Mouse (Mus musculus): ENCODE measurements around the gene Dgkq. TPM values are rescaled to one million over a fixed set of nuclear protein-coding genes. Genes with fewer than 3 reads are reported as not detected.

The Dgkq gene
- polyA plus RNA-seq, 1 experiment = 45.0 TPM

GRCm38 (mm10) chr5:108711968-108712367 lies 42.5 kb upstream of the Dgkq start:
- DNase-seq = no peak
- H3K36me3 ChIP-seq (ENCODE audit: control insufficient read depth, insufficient read depth, low read length) = no peaks in the 10 kb centered on the region
- no peaks in the 10 kb centered on the region for H3K27me3 ChIP-seq (ENCODE audit: control insufficient read depth, insufficient read depth, low read length)
- H3K4me1 ChIP-seq (replicated peaks; ENCODE audit: control insufficient read depth, insufficient read depth, low read length) = no peaks in the 10 kb centered on the region
- no peak overlapping the region for H3K4me3 ChIP-seq (ENCODE audit: control insufficient read depth, insufficient read depth, low read length)
- H3K27ac ChIP-seq (ENCODE audit: control insufficient read depth, insufficient read depth, low read length) = no peak overlapping the region
- TF ChIP-seq CTCF (IDR thresholded peaks at IDR 0.05; ENCODE audit: borderline replicate concordance, control insufficient read depth, extremely low read depth, insufficient read depth, low read length, poor library complexity) (no peak), POLR2A (IDR thresholded peaks at IDR 0.05; ENCODE audit: control insufficient read depth, extremely low read depth, insufficient read depth, low read length, poor library complexity) (no peak)
- 87% methylated on average over 6 of the region's 6 CpGs for WGBS

- WGBS = 79% methylated on average over 6 of the region's 6 CpGs
- H3K27me3 ChIP-seq (ENCODE audit: control insufficient read depth, insufficient read depth, low read length) = no peaks in the 10 kb centered on the region
- H3K4me3 ChIP-seq (ENCODE audit: control insufficient read depth, insufficient read depth, low read length) = no peak overlapping the region
- H3K36me3 ChIP-seq (ENCODE audit: control insufficient read depth, insufficient read depth, low read length) = no peaks in the 10 kb centered on the region
- no peak for TF ChIP-seq POLR2A (IDR thresholded peaks at IDR 0.05; ENCODE audit: control insufficient read depth, extremely low read depth, insufficient read depth, low read length, poor library complexity)
- no peak for TF ChIP-seq CTCF (IDR thresholded peaks at IDR 0.05; ENCODE audit: borderline replicate concordance, control insufficient read depth, extremely low read depth, insufficient read depth, low read length, poor library complexity)
- no peak overlapping the region for H3K27ac ChIP-seq (ENCODE audit: control insufficient read depth, insufficient read depth, low read length)
- H3K4me1 ChIP-seq (replicated peaks; ENCODE audit: control insufficient read depth, insufficient read depth, low read length) = no peaks in the 10 kb centered on the region
- no peak for DNase-seq
Observed at GRCm38 (mm10) chr5:108708981-108709731, 39.7 kb upstream of the Dgkq start.

DNA sequence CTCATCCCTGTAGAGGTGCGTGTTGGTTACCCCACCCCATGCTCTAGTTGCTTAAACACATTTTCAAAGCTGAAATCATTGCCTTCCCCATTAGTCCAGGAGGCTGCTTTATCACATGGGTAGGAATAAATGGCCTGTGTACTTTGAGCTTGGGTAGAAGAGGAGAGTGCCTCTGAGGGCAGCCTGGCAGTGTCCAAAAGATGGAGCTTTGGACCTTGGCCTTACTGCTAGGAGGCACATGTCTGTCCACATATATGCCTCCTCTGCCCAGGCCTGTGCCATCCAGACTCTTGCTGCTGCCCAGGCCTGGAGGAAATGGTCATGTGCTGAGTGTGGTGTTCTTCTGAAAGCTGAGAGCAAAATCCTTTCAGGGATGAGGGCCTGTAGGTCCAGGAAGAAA lies 38.9 kb upstream of the Dgkq start:
- 100% methylated on average over 1 of the region's 1 CpGs for WGBS
- Histone ChIP-seq H3K4me3 (ENCODE audit: control insufficient read depth, insufficient read depth, low read length) (no peak overlapping the region), H3K36me3 (ENCODE audit: control insufficient read depth, insufficient read depth, low read length) (no peaks in the 10 kb centered on the region), H3K4me1 (replicated peaks; ENCODE audit: control insufficient read depth, insufficient read depth, low read length) (no peaks in the 10 kb centered on the region), H3K27me3 (ENCODE audit: control insufficient read depth, insufficient read depth, low read length) (no peaks in the 10 kb centered on the region), H3K27ac (ENCODE audit: control insufficient read depth, insufficient read depth, low read length) (no peak overlapping the region)
- DNase-seq = no peak
- TF ChIP-seq CTCF (IDR thresholded peaks at IDR 0.05; ENCODE audit: borderline replicate concordance, control insufficient read depth, extremely low read depth, insufficient read depth, low read length, poor library complexity) (no peak), POLR2A (IDR thresholded peaks at IDR 0.05; ENCODE audit: control insufficient read depth, extremely low read depth, insufficient read depth, low read length, poor library complexity) (no peak)

- 54% methylated on average over 2 of the region's 2 CpGs for WGBS
Observed at GRCm38 (mm10) chr5:108707758-108708157, 38.3 kb upstream of the Dgkq start.

GRCm38 (mm10) chr5:108703754-108704626 lies 34.5 kb upstream of the Dgkq start:
- Histone ChIP-seq H3K27me3 (ENCODE audit: control insufficient read depth, insufficient read depth, low read length) (no peaks in the 10 kb centered on the region), H3K4me1 (replicated peaks; ENCODE audit: control insufficient read depth, insufficient read depth, low read length) (no peaks in the 10 kb centered on the region), H3K4me3 (ENCODE audit: control insufficient read depth, insufficient read depth, low read length) (no peak overlapping the region), H3K36me3 (ENCODE audit: control insufficient read depth, insufficient read depth, low read length) (no peaks in the 10 kb centered on the region), H3K27ac (ENCODE audit: control insufficient read depth, insufficient read depth, low read length) (no peak overlapping the region)
- TF ChIP-seq POLR2A (IDR thresholded peaks at IDR 0.05; ENCODE audit: control insufficient read depth, extremely low read depth, insufficient read depth, low read length, poor library complexity) (no peak), CTCF (IDR thresholded peaks at IDR 0.05; ENCODE audit: borderline replicate concordance, control insufficient read depth, extremely low read depth, insufficient read depth, low read length, poor library complexity) (no peak)
- 95% methylated on average over 12 of the region's 12 CpGs for WGBS
- DNase-seq = no peak

More at GRCm38 (mm10) chr5:108707758-108708157, 38.3 kb upstream of the Dgkq start:
- no peaks in the 10 kb centered on the region for H3K27me3 ChIP-seq (ENCODE audit: control insufficient read depth, insufficient read depth, low read length)
- no peak for DNase-seq
- no peaks in the 10 kb centered on the region for H3K36me3 ChIP-seq (ENCODE audit: control insufficient read depth, insufficient read depth, low read length)
- no peak for TF ChIP-seq CTCF (IDR thresholded peaks at IDR 0.05; ENCODE audit: borderline replicate concordance, control insufficient read depth, extremely low read depth, insufficient read depth, low read length, poor library complexity)
- TF ChIP-seq POLR2A (IDR thresholded peaks at IDR 0.05; ENCODE audit: control insufficient read depth, extremely low read depth, insufficient read depth, low read length, poor library complexity) = no peak
- H3K4me3 ChIP-seq (ENCODE audit: control insufficient read depth, insufficient read depth, low read length) = no peak overlapping the region
- no peaks in the 10 kb centered on the region for H3K4me1 ChIP-seq (replicated peaks; ENCODE audit: control insufficient read depth, insufficient read depth, low read length)
- H3K27ac ChIP-seq (ENCODE audit: control insufficient read depth, insufficient read depth, low read length) = no peak overlapping the region

DNA sequence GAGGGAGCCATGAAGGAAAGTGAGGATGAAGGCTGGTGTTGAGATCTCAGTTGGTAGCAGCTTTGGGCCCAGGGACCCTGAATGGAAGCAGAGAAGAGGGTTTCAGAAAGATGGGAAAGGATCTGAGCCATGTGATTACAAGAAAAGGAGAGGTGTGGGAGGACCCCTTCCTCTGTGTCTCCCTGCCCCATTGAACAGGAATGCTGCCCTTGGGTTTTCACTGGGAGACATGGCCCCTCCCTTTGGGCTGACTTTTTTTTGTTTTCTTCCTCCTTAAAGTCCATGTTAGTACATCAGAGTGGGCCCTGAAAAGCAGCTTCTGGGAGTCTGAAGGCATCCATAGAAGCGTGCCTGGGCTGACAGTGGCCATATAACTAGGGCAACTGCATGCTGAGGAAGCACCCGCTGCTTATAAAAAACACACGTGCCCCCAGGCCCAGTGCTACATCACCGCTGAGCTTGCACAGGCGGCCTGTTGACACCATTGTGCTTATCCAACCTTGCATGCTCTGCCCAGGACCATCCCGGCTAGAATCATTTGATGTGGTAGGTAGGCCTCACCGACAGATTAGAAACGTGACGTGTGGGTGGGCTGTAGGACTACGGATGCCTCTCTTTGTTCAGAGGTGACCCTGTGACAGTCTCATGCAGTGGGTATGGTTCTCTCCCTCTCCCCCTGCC lies 32.0 kb upstream of the Dgkq start:
- no peaks in the 10 kb centered on the region for H3K27me3 ChIP-seq (ENCODE audit: control insufficient read depth, insufficient read depth, low read length)
- WGBS = 93% methylated on average over 10 of the region's 10 CpGs

More for the DNA sequence above, 32.0 kb upstream of the Dgkq start:
- Histone ChIP-seq H3K27ac (ENCODE audit: control insufficient read depth, insufficient read depth, low read length) (no peak overlapping the region), H3K4me1 (replicated peaks; ENCODE audit: control insufficient read depth, insufficient read depth, low read length) (no peaks in the 10 kb centered on the region), H3K4me3 (ENCODE audit: control insufficient read depth, insufficient read depth, low read length) (no peak overlapping the region), H3K36me3 (ENCODE audit: control insufficient read depth, insufficient read depth, low read length) (no peaks in the 10 kb centered on the region)
- no peak for DNase-seq
- TF ChIP-seq POLR2A (IDR thresholded peaks at IDR 0.05; ENCODE audit: control insufficient read depth, extremely low read depth, insufficient read depth, low read length, poor library complexity) (no peak), CTCF (IDR thresholded peaks at IDR 0.05; ENCODE audit: borderline replicate concordance, control insufficient read depth, extremely low read depth, insufficient read depth, low read length, poor library complexity) (no peak)

Data from thymus, adult 2 months (tissue).